Mouse (Mus musculus): ENCODE results near the gene Tgfbr2. TPM values are rescaled to one million over a fixed set of nuclear protein-coding genes. Genes with fewer than 3 reads are reported as not detected.
A peak's percentile ranks its signal among the peaks of the same experiment; 100 is the strongest.

Gene Tgfbr2
- polyA plus RNA-seq, 1 experiment from 2014 or later = 6.5 TPM

DNA sequence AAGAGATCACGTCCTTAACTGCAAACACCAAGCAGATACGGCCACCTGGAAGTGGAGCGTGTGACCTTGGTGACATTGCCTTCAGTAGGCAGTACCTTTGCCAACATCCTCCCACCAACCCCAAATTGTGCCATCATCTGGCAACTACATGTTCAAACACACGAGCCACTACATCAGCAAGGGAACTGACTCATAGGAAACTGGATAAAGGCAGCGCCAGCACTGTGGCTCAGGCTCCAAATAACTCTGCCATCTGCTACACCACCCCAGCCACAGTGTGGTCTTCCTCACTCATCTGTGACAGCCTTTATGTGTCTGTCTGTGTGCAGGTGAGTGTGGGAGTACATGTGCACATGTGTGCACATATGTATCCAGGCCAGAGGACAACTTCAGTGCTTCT is 9.7 kb upstream of the Tgfbr2 start:
- H3K36me3 ChIP-seq (ENCODE audit: control insufficient read depth, insufficient read depth) = no peaks in the 10 kb centered on the region
- no peaks in the 10 kb centered on the region for H3K9me3 ChIP-seq (ENCODE audit: control insufficient read depth, low read length)
- H3K27ac ChIP-seq (ENCODE audit: low read length) = no peak overlapping the region
- no peak for ATAC-seq
- H3K9ac ChIP-seq (replicated peaks; ENCODE audit: low read depth, low read length) = no peak overlapping the region
- no peaks in the 10 kb centered on the region for H3K27me3 ChIP-seq (replicated peaks; ENCODE audit: control insufficient read depth, insufficient read depth, low read length)
- no peak overlapping the region for H3K4me2 ChIP-seq (ENCODE audit: low read length)
- H3K4me1 ChIP-seq (replicated peaks; ENCODE audit: control insufficient read depth, insufficient read depth, low read length) = no peaks in the 10 kb centered on the region
- WGBS = 85% methylated on average over 5 of the region's 5 CpGs
- no peak overlapping the region for H3K4me3 ChIP-seq (replicated peaks; ENCODE audit: low read length)

GRCm38 (mm10) chr9:116183035-116183434 is 7.9 kb upstream of the Tgfbr2 start:
- no peak overlapping the region for H3K4me3 ChIP-seq (replicated peaks; ENCODE audit: low read length)
- H3K4me1 ChIP-seq (replicated peaks; ENCODE audit: control insufficient read depth, insufficient read depth, low read length) = no peaks in the 10 kb centered on the region
- H3K27ac ChIP-seq (ENCODE audit: low read length) = no peak overlapping the region
- no peaks in the 10 kb centered on the region for H3K9me3 ChIP-seq (ENCODE audit: control insufficient read depth, low read length)
- H3K4me2 ChIP-seq (ENCODE audit: low read length) = no peak overlapping the region
- H3K27me3 ChIP-seq (replicated peaks; ENCODE audit: control insufficient read depth, insufficient read depth, low read length) = no peaks in the 10 kb centered on the region
- H3K9ac ChIP-seq (replicated peaks; ENCODE audit: low read depth, low read length) = no peak overlapping the region
- no peaks in the 10 kb centered on the region for H3K36me3 ChIP-seq (ENCODE audit: control insufficient read depth, insufficient read depth)
- ATAC-seq = no peak
- WGBS = 91% methylated on average over 6 of the region's 6 CpGs

DNA sequence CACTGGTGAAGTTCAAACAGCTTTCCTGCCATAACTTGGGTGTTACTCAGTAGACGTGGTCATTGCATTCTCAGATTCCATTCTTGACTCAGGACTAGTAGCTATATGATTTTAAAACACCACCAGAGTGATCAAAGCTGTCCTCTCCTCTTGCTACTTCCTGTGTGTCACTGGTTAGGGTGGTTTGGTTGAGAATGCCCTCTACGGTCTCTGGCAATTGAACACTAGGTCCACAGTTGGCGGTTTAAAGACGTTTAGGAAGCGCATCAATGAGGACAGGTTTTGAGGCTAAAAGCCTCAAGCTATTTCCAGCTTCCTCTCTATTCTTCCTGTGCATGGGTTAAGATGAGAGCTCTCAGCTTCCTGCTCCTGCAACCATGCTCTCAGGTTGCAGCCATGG is 6.4 kb upstream of the Tgfbr2 start:
- H3K27me3 ChIP-seq (replicated peaks; ENCODE audit: control insufficient read depth, insufficient read depth, low read length) = no peaks in the 10 kb centered on the region
- H3K4me1 ChIP-seq (replicated peaks; ENCODE audit: control insufficient read depth, insufficient read depth, low read length) = no peaks in the 10 kb centered on the region
- H3K4me3 ChIP-seq (replicated peaks; ENCODE audit: low read length) = no peak overlapping the region
- H3K9ac ChIP-seq (replicated peaks; ENCODE audit: low read depth, low read length) = no peak overlapping the region
- H3K9me3 ChIP-seq (ENCODE audit: control insufficient read depth, low read length) = no peaks in the 10 kb centered on the region
- no peaks in the 10 kb centered on the region for H3K36me3 ChIP-seq (ENCODE audit: control insufficient read depth, insufficient read depth)
- no peak overlapping the region for H3K27ac ChIP-seq (ENCODE audit: low read length)
- no peak for ATAC-seq
- WGBS = 93% methylated on average over 5 of the region's 5 CpGs
- no peak overlapping the region for H3K4me2 ChIP-seq (ENCODE audit: low read length)

DNA sequence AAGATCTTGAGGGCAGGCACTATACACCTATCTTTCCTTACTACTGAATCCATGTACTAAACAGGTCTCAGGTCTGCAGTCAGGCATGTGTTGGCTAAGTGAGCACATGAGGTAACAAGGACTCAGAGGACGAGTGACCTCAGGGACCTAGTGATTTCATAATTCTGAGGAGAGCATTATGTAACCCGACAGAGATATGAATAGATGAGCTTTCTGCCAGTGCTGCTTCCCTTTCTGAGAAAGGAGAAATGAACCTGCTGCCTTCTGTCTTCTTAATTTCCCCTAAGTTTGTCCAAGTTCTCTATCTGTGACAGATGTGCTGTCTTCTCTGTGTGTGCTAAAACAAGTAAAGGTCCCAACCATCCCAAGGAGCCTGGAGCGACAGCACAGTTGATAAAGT is 3.0 kb upstream of the Tgfbr2 start:
- no peak for ATAC-seq

GRCm38 (mm10) chr9:116177108-116177507 is 1.9 kb upstream of the Tgfbr2 start:
- Histone ChIP-seq H3K36me3 (ENCODE audit: control insufficient read depth, insufficient read depth) (no peaks in the 10 kb centered on the region), H3K9me3 (ENCODE audit: control insufficient read depth, low read length) (no peaks in the 10 kb centered on the region), H3K4me3 (replicated peaks; ENCODE audit: low read length) (no peak overlapping the region), H3K27me3 (replicated peaks; ENCODE audit: control insufficient read depth, insufficient read depth, low read length) (peaks cover 8% of the 10 kb centered on the region), H3K9ac (replicated peaks; ENCODE audit: low read depth, low read length) (no peak overlapping the region), H3K27ac (ENCODE audit: low read length) (no peak overlapping the region), H3K4me2 (ENCODE audit: low read length) (no peak overlapping the region), H3K4me1 (replicated peaks; ENCODE audit: control insufficient read depth, insufficient read depth, low read length) (peaks cover 10% of the 10 kb centered on the region)
- 87% methylated on average over 9 of the region's 9 CpGs for WGBS
- no peak for ATAC-seq

More for the DNA sequence above, 3.0 kb upstream of the Tgfbr2 start:
- 83% methylated on average over 3 of the region's 3 CpGs for WGBS
- Histone ChIP-seq H3K4me1 (replicated peaks; ENCODE audit: control insufficient read depth, insufficient read depth, low read length) (peaks cover 10% of the 10 kb centered on the region), H3K36me3 (ENCODE audit: control insufficient read depth, insufficient read depth) (no peaks in the 10 kb centered on the region), H3K27me3 (replicated peaks; ENCODE audit: control insufficient read depth, insufficient read depth, low read length) (peaks cover 8% of the 10 kb centered on the region), H3K9me3 (ENCODE audit: control insufficient read depth, low read length) (no peaks in the 10 kb centered on the region), H3K27ac (ENCODE audit: low read length) (no peak overlapping the region), H3K4me3 (replicated peaks; ENCODE audit: low read length) (no peak overlapping the region), H3K4me2 (ENCODE audit: low read length) (no peak overlapping the region), H3K9ac (replicated peaks; ENCODE audit: low read depth, low read length) (no peak overlapping the region)

GRCm38 (mm10) chr9:116175488-116176115 is 442 bp upstream of the Tgfbr2 start:
- Histone ChIP-seq H3K9ac (replicated peaks; ENCODE audit: low read depth, low read length) (peak overlapping the region; percentile 57; the same call in 1 of the 2 replicates), H3K27me3 (replicated peaks; ENCODE audit: control insufficient read depth, insufficient read depth, low read length) (peaks cover 8% of the 10 kb centered on the region), H3K9me3 (ENCODE audit: control insufficient read depth, low read length) (no peaks in the 10 kb centered on the region), H3K27ac (ENCODE audit: low read length) (no peak overlapping the region), H3K4me1 (replicated peaks; ENCODE audit: control insufficient read depth, insufficient read depth, low read length) (peaks cover 10% of the 10 kb centered on the region), H3K4me2 (ENCODE audit: low read length) (peak overlapping the region; percentile 88), H3K36me3 (ENCODE audit: control insufficient read depth, insufficient read depth) (no peaks in the 10 kb centered on the region), H3K4me3 (replicated peaks; ENCODE audit: low read length) (peak overlapping the region; percentile 57)
- ATAC-seq = no peak
- WGBS = 14% methylated on average over 16 of the region's 16 CpGs

GRCm38 (mm10) chr9:116173473-116174170 is 1.5 kb downstream of the Tgfbr2 start:
- ATAC-seq = no peak
- Histone ChIP-seq H3K27me3 (replicated peaks; ENCODE audit: control insufficient read depth, insufficient read depth, low read length) (peaks cover 8% of the 10 kb centered on the region), H3K9ac (replicated peaks; ENCODE audit: low read depth, low read length) (no peak overlapping the region), H3K4me3 (replicated peaks; ENCODE audit: low read length) (no peak overlapping the region), H3K27ac (ENCODE audit: low read length) (no peak overlapping the region), H3K9me3 (ENCODE audit: control insufficient read depth, low read length) (no peaks in the 10 kb centered on the region), H3K4me1 (replicated peaks; ENCODE audit: control insufficient read depth, insufficient read depth, low read length) (peaks cover 10% of the 10 kb centered on the region), H3K4me2 (ENCODE audit: low read length) (no peak overlapping the region), H3K36me3 (ENCODE audit: control insufficient read depth, insufficient read depth) (no peaks in the 10 kb centered on the region)
- WGBS = 90% methylated on average over 16 of the region's 16 CpGs

DNA sequence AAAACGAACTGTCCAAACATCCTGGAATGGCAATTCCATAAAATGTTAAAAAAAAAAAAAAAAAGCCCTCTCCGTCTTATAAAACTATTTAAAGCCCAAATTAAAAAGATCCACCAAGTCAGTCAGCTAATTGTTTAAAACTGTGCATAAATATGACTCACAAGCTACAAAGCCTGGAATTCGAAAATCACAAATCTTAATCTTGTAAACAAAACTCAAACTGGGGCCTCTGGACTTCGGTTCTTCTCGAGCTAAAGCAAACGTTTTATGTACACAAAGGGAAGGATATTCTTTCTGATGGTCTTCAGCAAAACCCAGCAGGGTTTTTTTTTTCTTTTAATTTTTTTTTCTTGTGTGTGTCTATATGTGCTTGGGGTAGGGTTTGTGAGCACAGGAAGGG is 2.1 kb downstream of the Tgfbr2 start:
- no peak overlapping the region for H3K4me3 ChIP-seq (replicated peaks; ENCODE audit: low read length)
- H3K27me3 ChIP-seq (replicated peaks; ENCODE audit: control insufficient read depth, insufficient read depth, low read length) = peaks cover 8% of the 10 kb centered on the region
- H3K4me2 ChIP-seq (ENCODE audit: low read length) = no peak overlapping the region
- no peak overlapping the region for H3K27ac ChIP-seq (ENCODE audit: low read length)
- no peaks in the 10 kb centered on the region for H3K36me3 ChIP-seq (ENCODE audit: control insufficient read depth, insufficient read depth)
- 85% methylated on average over 6 of the region's 6 CpGs for WGBS
- no peak for ATAC-seq
- no peaks in the 10 kb centered on the region for H3K9me3 ChIP-seq (ENCODE audit: control insufficient read depth, low read length)
- H3K9ac ChIP-seq (replicated peaks; ENCODE audit: low read depth, low read length) = no peak overlapping the region
- H3K4me1 ChIP-seq (replicated peaks; ENCODE audit: control insufficient read depth, insufficient read depth, low read length) = peaks cover 10% of the 10 kb centered on the region

DNA sequence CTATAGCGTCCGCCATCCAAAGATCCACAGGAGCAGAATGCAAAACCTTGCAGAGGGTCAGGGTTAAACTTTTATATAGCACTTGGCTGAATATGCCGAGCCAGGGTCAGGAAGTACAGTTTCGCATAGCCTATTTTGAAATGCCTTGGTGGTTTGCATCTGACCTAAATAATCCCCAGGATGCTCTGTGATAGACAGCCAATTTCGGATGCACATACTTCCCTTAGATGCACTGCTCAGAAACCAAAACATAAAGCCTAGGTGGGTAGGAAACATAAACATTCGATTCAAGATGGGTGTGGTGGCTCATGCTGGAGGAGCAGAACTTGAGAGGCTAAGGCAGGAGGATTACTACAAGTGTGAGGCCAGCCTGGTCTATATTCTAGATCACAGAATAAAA is 6.1 kb downstream of the Tgfbr2 start:
- Histone ChIP-seq H3K4me1 (replicated peaks; ENCODE audit: control insufficient read depth, insufficient read depth, low read length) (no peaks in the 10 kb centered on the region; the same call in 1 of the 2 replicates), H3K27ac (ENCODE audit: low read length) (no peak overlapping the region), H3K36me3 (ENCODE audit: control insufficient read depth, insufficient read depth) (no peaks in the 10 kb centered on the region), H3K9me3 (ENCODE audit: control insufficient read depth, low read length) (no peaks in the 10 kb centered on the region), H3K4me2 (ENCODE audit: low read length) (no peak overlapping the region), H3K9ac (replicated peaks; ENCODE audit: low read depth, low read length) (no peak overlapping the region), H3K4me3 (replicated peaks; ENCODE audit: low read length) (no peak overlapping the region), H3K27me3 (replicated peaks; ENCODE audit: control insufficient read depth, insufficient read depth, low read length) (no peaks in the 10 kb centered on the region)
- ATAC-seq = no peak
- WGBS = 87% methylated on average over 6 of the region's 6 CpGs

Measured in forebrain, embryonic 16.5 days (tissue).